Mouse (Mus musculus) liver, embryonic 11.5 days (tissue): ENCODE results near the gene Frmd4b. TPM values are rescaled to one million over a fixed set of nuclear protein-coding genes. Genes with fewer than 3 reads are reported as not detected.

Experiments used
- ATAC-seq: fragments of 200-750 bp; cut with Nextera tagmentation; replicated peaks from 2 replicates; pipeline ENCODE4 v1.8.0; 2017; ENCODE audit warnings: moderate number of reproducible peaks, mild to moderate bottlenecking, moderate TSS enrichment, moderate library complexity; ENCODE audit not compliant: low FRiP score
- DNase-seq: peaks from one replicate; pipeline ENCODE4 v3.0.0-alpha.2; 2017; ENCODE audit warnings: low spot score
- H3K27ac ChIP-seq: fragments of 300-500 bp; sonication (generic); 2 replicates; pipeline ENCODE4 v1.5.1; 2014; ENCODE audit warnings: mild to moderate bottlenecking, low read depth, low read length, control low read depth
- H3K27me3 ChIP-seq: fragments of 300-500 bp; sonication (generic); replicated peaks from 2 replicates; pipeline ENCODE4 v1.6.1; 2014; ENCODE audit warnings: low read length, mixed read lengths; ENCODE audit not compliant: control insufficient read depth, insufficient read depth
- H3K36me3 ChIP-seq: fragments of 300-500 bp; sonication (generic); 2 replicates; pipeline ENCODE4 v1.6.1; 2014; ENCODE audit warnings: mild to moderate bottlenecking, low read length, moderate library complexity, mixed read lengths; ENCODE audit not compliant: control insufficient read depth, insufficient read depth
- H3K4me1 ChIP-seq: fragments of 300-500 bp; sonication (generic); replicated peaks from 2 replicates; pipeline ENCODE4 v1.6.1; 2014; ENCODE audit warnings: low read length, mixed read lengths; ENCODE audit not compliant: control insufficient read depth, insufficient read depth
- H3K4me2 ChIP-seq: fragments of 300-500 bp; sonication (generic); 2 replicates; pipeline ENCODE4 v1.6.1; 2014; ENCODE audit warnings: mild to moderate bottlenecking, control low read depth, moderate library complexity
- H3K4me3 ChIP-seq: fragments of 300-500 bp; sonication (generic); 2 replicates; pipeline ENCODE4 v1.5.1; 2014; ENCODE audit warnings: low read depth, low read length, control low read depth
- H3K9ac ChIP-seq: fragments of 300-500 bp; sonication (generic); 2 replicates; pipeline ENCODE4 v1.6.1; 2014; ENCODE audit warnings: low read depth, low read length, control low read depth
- H3K9me3 ChIP-seq: fragments of 300-500 bp; sonication (generic); 2 replicates; pipeline ENCODE4 v1.6.1; 2016; ENCODE audit warnings: low read length, inconsistent platforms, mixed read lengths; ENCODE audit not compliant: control insufficient read depth
- WGBS: fragments of 180-500 bp; shearing (Covaris S2); extraction: QIAGEN DNeasy Blood & Tissue Kit; methylation state at CpG from one replicate; pipeline ENCODE4 v1.1.7; 2014; 5-methylcytosine and 5-hydroxymethylcytosine counted together
- polyA plus RNA-seq: library from polyadenylated mRNA; unstranded; fragments of >200 nt; fragmentation: Nextera tagmentation; extraction: Ambion mirVana; gene quantifications from 2 replicates; pipeline ENCODE4 v1.2.1, GENCODE M21; 2014

The Frmd4b gene
- polyA plus RNA-seq, 1 experiment from 2014 or later, result 16.6 TPM

- Histone ChIP-seq H3K27me3 (no peaks in the 10 kb centered on the region), H3K4me3 (no peak overlapping the region), H3K4me2 (0 out of 2 replicates have a peak overlapping the region, but pooled peaks have one; percentile 6), H3K27ac (no peak overlapping the region), H3K4me1 (peaks cover 20% of the 10 kb centered on the region), H3K9me3 (no peaks in the 10 kb centered on the region), H3K36me3 (no peaks in the 10 kb centered on the region), H3K9ac (no peak overlapping the region; the same call in 1 of the 2 replicates)
- ATAC-seq (no peak), DNase-seq (no peak)
- 33% methylated on average over 8 of the region's 8 CpGs for WGBS
Measured at GRCm38 (mm10) chr6:97355141-97355540, 262.2 kb downstream of the Frmd4b start.

- peaks cover 31% of the 10 kb centered on the region for H3K4me1 ChIP-seq
- no peaks in the 10 kb centered on the region for H3K27me3 ChIP-seq
- no peaks in the 10 kb centered on the region for H3K36me3 ChIP-seq
- ATAC-seq (peak; percentile 60), DNase-seq (peak; percentile 46)
- H3K9me3 ChIP-seq, result no peaks in the 10 kb centered on the region
- peak overlapping the region; percentile 44 for H3K4me2 ChIP-seq
- 8% methylated on average over 5 of the region's 5 CpGs for WGBS
- H3K4me3 ChIP-seq, result peak overlapping the region; percentile 33
- no peak overlapping the region for H3K9ac ChIP-seq
- no peak overlapping the region; the same call in 1 of the 2 replicates for H3K27ac ChIP-seq
Measured at GRCm38 (mm10) chr6:97353933-97354332, 263.4 kb downstream of the Frmd4b start.

GRCm38 (mm10) chr6:97353371-97353770, 264.0 kb downstream of the Frmd4b start:
- H3K9ac ChIP-seq, result no peak overlapping the region
- peaks cover 31% of the 10 kb centered on the region for H3K4me1 ChIP-seq
- ATAC-seq, result no peak

GRCm38 (mm10) chr6:97352505-97353154, 264.7 kb downstream of the Frmd4b start:
- peak overlapping the region; percentile 33; the same call in 1 of the 2 replicates for H3K4me3 ChIP-seq
- H3K27ac ChIP-seq, result no peak overlapping the region
- H3K9ac ChIP-seq, result 0 out of 2 replicates have a peak overlapping the region, but pooled peaks have one; percentile 40
- H3K9me3 ChIP-seq, result no peaks in the 10 kb centered on the region
- no peaks in the 10 kb centered on the region for H3K36me3 ChIP-seq
- peak overlapping the region; percentile 44 for H3K4me2 ChIP-seq
- ATAC-seq, result no peak
- peaks cover 31% of the 10 kb centered on the region for H3K4me1 ChIP-seq
- 36% methylated on average over 10 of the region's 10 CpGs for WGBS
- DNase-seq, result no peak
- H3K27me3 ChIP-seq, result no peaks in the 10 kb centered on the region

More at GRCm38 (mm10) chr6:97353371-97353770, 264.0 kb downstream of the Frmd4b start:
- no peaks in the 10 kb centered on the region for H3K9me3 ChIP-seq
- H3K27ac ChIP-seq, result no peak overlapping the region
- WGBS, result 41% methylated on average over 6 of the region's 6 CpGs
- H3K4me2 ChIP-seq, result peak overlapping the region; percentile 44
- H3K27me3 ChIP-seq, result no peaks in the 10 kb centered on the region
- peak overlapping the region; percentile 33 for H3K4me3 ChIP-seq
- H3K36me3 ChIP-seq, result no peaks in the 10 kb centered on the region
- DNase-seq, result no peak

- peaks cover 4% of the 10 kb centered on the region; the same call in 1 of the 2 replicates for H3K36me3 ChIP-seq
- DNase-seq, result peak; percentile 46
- peaks cover 28% of the 10 kb centered on the region for H3K4me1 ChIP-seq
- ATAC-seq, result peak; percentile 37; the same call in 1 of the 2 replicates
- peak overlapping the region; percentile 40 for H3K4me2 ChIP-seq
- H3K9me3 ChIP-seq, result no peaks in the 10 kb centered on the region
- 20% methylated on average over 8 of the region's 8 CpGs for WGBS
- H3K4me3 ChIP-seq, result no peak overlapping the region
- H3K9ac ChIP-seq, result 0 out of 2 replicates have a peak overlapping the region, but pooled peaks have one; percentile 13
- H3K27ac ChIP-seq, result peak overlapping the region; percentile 71
- H3K27me3 ChIP-seq, result no peaks in the 10 kb centered on the region
Measured at GRCm38 (mm10) chr6:97349355-97350138, 267.8 kb downstream of the Frmd4b start.

- ATAC-seq (no peak), DNase-seq (no peak)
- no peak overlapping the region for H3K4me2 ChIP-seq
- H3K27me3 ChIP-seq, result no peaks in the 10 kb centered on the region
- H3K4me3 ChIP-seq, result no peak overlapping the region
- peaks cover 4% of the 10 kb centered on the region; the same call in 1 of the 2 replicates for H3K36me3 ChIP-seq
- H3K27ac ChIP-seq, result no peak overlapping the region
- H3K9ac ChIP-seq, result no peak overlapping the region
- H3K9me3 ChIP-seq, result no peaks in the 10 kb centered on the region
- H3K4me1 ChIP-seq, result peaks cover 21% of the 10 kb centered on the region
- WGBS, result 85% methylated on average over 1 of the region's 1 CpGs
Measured at GRCm38 (mm10) chr6:97346932-97347331, 270.4 kb downstream of the Frmd4b start.

- 70% methylated on average over 10 of the region's 10 CpGs for WGBS
- peaks cover 4% of the 10 kb centered on the region; the same call in 1 of the 2 replicates for H3K36me3 ChIP-seq
- H3K27me3 ChIP-seq, result no peaks in the 10 kb centered on the region
- H3K4me3 ChIP-seq, result no peak overlapping the region
- H3K4me1 ChIP-seq, result peaks cover 21% of the 10 kb centered on the region
- ATAC-seq, result no peak
- H3K9me3 ChIP-seq, result no peaks in the 10 kb centered on the region
- no peak overlapping the region for H3K4me2 ChIP-seq
- H3K27ac ChIP-seq, result no peak overlapping the region
- no peak for DNase-seq
- no peak overlapping the region for H3K9ac ChIP-seq
Measured at GRCm38 (mm10) chr6:97346527-97346926, 270.8 kb downstream of the Frmd4b start.

- Histone ChIP-seq H3K9ac (no peak overlapping the region), H3K27me3 (no peaks in the 10 kb centered on the region), H3K27ac (no peak overlapping the region), H3K4me1 (peaks cover 18% of the 10 kb centered on the region), H3K4me2 (no peak overlapping the region), H3K36me3 (peaks cover 4% of the 10 kb centered on the region; the same call in 1 of the 2 replicates), H3K4me3 (no peak overlapping the region), H3K9me3 (no peaks in the 10 kb centered on the region)
- DNase-seq (no peak), ATAC-seq (no peak)
- WGBS, result 87% methylated on average over 2 of the region's 2 CpGs
Measured at GRCm38 (mm10) chr6:97345921-97346320, 271.4 kb downstream of the Frmd4b start.
